Mouse (Mus musculus) embryonic facial prominence, embryonic 11.5 days (tissue): Measurements from ENCODE around the gene Brs3. TPM values are rescaled to one million over a fixed set of nuclear protein-coding genes. Genes with fewer than 3 reads are reported as not detected.

Experiments
- ATAC-seq: fragments of 200-750 bp; cut with Nextera tagmentation; replicated peaks from 2 replicates; pipeline ENCODE4 v1.8.0; 2017; ENCODE audit warnings: low read depth; ENCODE audit not compliant: insufficient number of reproducible peaks, low FRiP score, low TSS enrichment
- DNase-seq: peaks from one replicate; pipeline ENCODE4 v3.0.0-alpha.2; 2015; ENCODE audit warnings: low spot score
- H3K27ac ChIP-seq: fragments of 300-500 bp; sonication (generic); replicated peaks from 2 replicates; pipeline ENCODE4 v1.5.1; 2014; ENCODE audit warnings: mild to moderate bottlenecking, low read depth, low read length, control low read depth
- H3K27me3 ChIP-seq: fragments of 300-500 bp; sonication (generic); 2 replicates; pipeline ENCODE4 v1.6.1; 2014; ENCODE audit warnings: mild to moderate bottlenecking, low read length, moderate library complexity, mixed read lengths; ENCODE audit not compliant: control insufficient read depth, insufficient read depth
- H3K36me3 ChIP-seq: fragments of 300-500 bp; sonication (generic); replicated peaks from 2 replicates; pipeline ENCODE4 v1.6.1; 2014; ENCODE audit warnings: low read depth, mild to moderate bottlenecking, low read length, moderate library complexity, mixed read lengths; ENCODE audit not compliant: control insufficient read depth, insufficient read depth
- H3K4me1 ChIP-seq: fragments of 300-500 bp; sonication (generic); 2 replicates; pipeline ENCODE4 v1.6.1; 2014; ENCODE audit warnings: low read length, mixed read lengths; ENCODE audit not compliant: control insufficient read depth, insufficient read depth
- H3K4me2 ChIP-seq: fragments of 300-500 bp; sonication (generic); 2 replicates; pipeline ENCODE4 v1.6.1; 2014; ENCODE audit warnings: low read depth, mild to moderate bottlenecking, control low read depth, low read length, moderate library complexity
- H3K4me3 ChIP-seq: fragments of 300-500 bp; sonication (generic); 2 replicates; pipeline ENCODE4 v1.5.1; 2014; ENCODE audit warnings: low read depth, low read length, control low read depth
- H3K9ac ChIP-seq: fragments of 300-500 bp; sonication (generic); replicated peaks from 2 replicates; pipeline ENCODE4 v1.6.1; 2014; ENCODE audit warnings: mild to moderate bottlenecking, control low read depth, low read length
- H3K9me3 ChIP-seq: fragments of 300-500 bp; sonication (generic); replicated peaks from 2 replicates; pipeline ENCODE4 v1.6.1; 2016; ENCODE audit warnings: mild to moderate bottlenecking, low read length, inconsistent platforms, mixed read lengths; ENCODE audit not compliant: control insufficient read depth
- WGBS: fragments of 180-500 bp; shearing (Covaris S2); extraction: QIAGEN DNeasy Blood & Tissue Kit; methylation state at CpG from one replicate; pipeline ENCODE4 v1.1.7; 2014; 5-methylcytosine and 5-hydroxymethylcytosine counted together
- polyA plus RNA-seq: library from polyadenylated mRNA; unstranded; fragments of >200 nt; fragmentation: Nextera tagmentation; extraction: Ambion mirVana; gene quantifications from 2 replicates; pipeline ENCODE4 v1.2.1, GENCODE M21; 2014

The Brs3 gene
- polyA plus RNA-seq = not detected in 2 replicates

DNA sequence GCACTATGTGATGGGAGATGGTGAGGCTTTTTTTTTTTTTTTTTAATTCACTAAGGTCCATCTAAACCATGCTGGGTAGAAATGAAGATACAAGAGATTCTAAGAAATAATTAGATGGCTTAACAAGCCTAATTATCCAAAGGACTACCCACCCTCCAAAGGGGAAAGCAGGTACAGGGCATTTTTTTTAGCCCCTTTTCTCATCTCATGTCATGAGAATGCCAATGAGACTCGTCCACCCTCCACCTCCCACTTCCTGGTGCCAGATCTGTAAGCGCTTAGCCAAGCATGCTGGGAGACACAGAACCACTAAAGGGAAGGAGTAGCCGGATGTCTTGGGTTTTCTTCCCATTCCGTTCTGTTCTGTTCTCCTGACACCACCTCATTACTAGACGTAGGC lies at the start of gene Brs3:
Gene Brs3 (plus strand): TSS at position 301 of the 400 bp plus-strand sequence.
- H3K4me1 ChIP-seq = no peaks in the 10 kb centered on the region
- no peaks in the 10 kb centered on the region for H3K36me3 ChIP-seq
- H3K4me3 ChIP-seq = no peak within 1 kb of the TSS
- no peak within 1 kb of the TSS for H3K4me2 ChIP-seq
- H3K9me3 ChIP-seq = no peaks in the 10 kb centered on the region
- H3K27me3 ChIP-seq = no peaks in the 10 kb centered on the region
- no peak within 1 kb of the TSS for H3K27ac ChIP-seq
- 78% methylated on average over 5 of the region's 5 CpGs for WGBS
- DNase-seq (no peak), ATAC-seq (no peak)
- no peak within 1 kb of the TSS for H3K9ac ChIP-seq

DNA sequence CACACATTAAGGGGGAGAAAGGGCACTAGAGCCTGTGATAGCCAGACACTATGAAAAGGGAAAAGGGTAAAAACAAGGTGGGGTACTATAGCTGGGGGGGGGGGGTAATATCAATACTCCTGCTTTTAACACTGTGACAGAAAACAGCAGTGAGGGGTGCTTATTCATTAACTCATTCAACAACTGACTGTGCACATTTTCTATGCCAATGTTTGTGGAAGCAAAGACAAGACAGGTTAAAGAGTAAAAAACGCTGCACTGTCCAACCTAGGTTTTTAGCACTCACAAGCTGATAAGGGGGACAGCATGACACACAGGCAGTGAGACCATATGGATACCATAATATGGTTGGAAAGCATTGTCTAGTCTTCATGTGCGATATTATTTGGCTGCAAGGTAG lies 30.0 kb upstream of the Brs3 start:
- Histone ChIP-seq H3K4me2 (no peak overlapping the region), H3K36me3 (no peaks in the 10 kb centered on the region), H3K9ac (no peak overlapping the region), H3K27me3 (no peaks in the 10 kb centered on the region), H3K4me1 (no peaks in the 10 kb centered on the region), H3K9me3 (no peaks in the 10 kb centered on the region), H3K4me3 (no peak overlapping the region), H3K27ac (no peak overlapping the region)
- WGBS = 71% methylated on average over 2 of the region's 2 CpGs
- ATAC-seq = no peak
- no peak for DNase-seq

DNA sequence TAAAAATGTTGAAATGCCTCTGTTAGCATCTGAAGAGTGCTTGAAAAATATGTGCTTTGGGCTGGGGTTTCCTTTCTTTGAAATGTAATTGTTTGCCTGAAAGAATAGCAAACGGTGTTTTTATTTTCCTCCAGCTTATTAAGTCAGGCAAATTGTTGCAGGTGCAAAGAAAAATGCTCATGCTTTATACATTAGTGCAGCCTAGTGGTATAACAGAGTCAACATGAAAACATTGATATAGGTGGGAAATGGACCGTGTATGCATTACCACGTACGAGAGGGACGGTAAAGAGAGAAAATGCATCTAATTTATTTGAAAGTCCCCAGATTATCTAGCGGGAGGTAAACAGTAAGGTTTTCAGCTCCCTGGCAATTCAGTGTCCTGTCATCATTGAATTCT lies 995 bp downstream of the Brs3 start:
- Histone ChIP-seq H3K4me2 (no peak overlapping the region), H3K9me3 (no peaks in the 10 kb centered on the region), H3K27ac (no peak overlapping the region), H3K4me3 (no peak overlapping the region), H3K4me1 (no peaks in the 10 kb centered on the region), H3K36me3 (no peaks in the 10 kb centered on the region), H3K9ac (no peak overlapping the region), H3K27me3 (no peaks in the 10 kb centered on the region)
- ATAC-seq (no peak), DNase-seq (no peak)
- 83% methylated on average over 6 of the region's 6 CpGs for WGBS

DNA sequence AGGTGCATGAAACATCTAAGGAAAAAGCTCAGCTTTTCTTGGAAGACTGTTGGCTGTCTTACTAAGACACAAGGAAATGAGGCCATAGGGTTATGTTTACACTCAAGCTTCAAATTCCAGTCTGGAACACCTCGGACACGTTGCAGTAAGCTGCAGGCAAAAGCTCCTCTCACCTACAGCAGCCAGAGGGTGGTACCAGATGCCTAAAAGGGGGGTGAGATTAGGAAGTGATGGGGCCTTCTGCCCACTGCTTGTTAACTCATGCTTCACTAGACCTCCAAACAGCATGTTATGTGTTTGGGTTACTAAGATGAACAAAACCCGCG lies 9.9 kb downstream of the Brs3 start:
- Histone ChIP-seq H3K27me3 (no peaks in the 10 kb centered on the region), H3K36me3 (no peaks in the 10 kb centered on the region), H3K4me3 (peak overlapping the region; percentile 54), H3K9ac (peak overlapping the region; percentile 70), H3K4me2 (peak overlapping the region; percentile 30), H3K4me1 (no peaks in the 10 kb centered on the region), H3K9me3 (no peaks in the 10 kb centered on the region), H3K27ac (peak overlapping the region; percentile 84; the same call in 1 of the 2 replicates)
- ATAC-seq (peak; percentile 76; the same call in 1 of the 2 replicates), DNase-seq (no peak)
- 10% methylated on average over 4 of the region's 4 CpGs for WGBS

DNA sequence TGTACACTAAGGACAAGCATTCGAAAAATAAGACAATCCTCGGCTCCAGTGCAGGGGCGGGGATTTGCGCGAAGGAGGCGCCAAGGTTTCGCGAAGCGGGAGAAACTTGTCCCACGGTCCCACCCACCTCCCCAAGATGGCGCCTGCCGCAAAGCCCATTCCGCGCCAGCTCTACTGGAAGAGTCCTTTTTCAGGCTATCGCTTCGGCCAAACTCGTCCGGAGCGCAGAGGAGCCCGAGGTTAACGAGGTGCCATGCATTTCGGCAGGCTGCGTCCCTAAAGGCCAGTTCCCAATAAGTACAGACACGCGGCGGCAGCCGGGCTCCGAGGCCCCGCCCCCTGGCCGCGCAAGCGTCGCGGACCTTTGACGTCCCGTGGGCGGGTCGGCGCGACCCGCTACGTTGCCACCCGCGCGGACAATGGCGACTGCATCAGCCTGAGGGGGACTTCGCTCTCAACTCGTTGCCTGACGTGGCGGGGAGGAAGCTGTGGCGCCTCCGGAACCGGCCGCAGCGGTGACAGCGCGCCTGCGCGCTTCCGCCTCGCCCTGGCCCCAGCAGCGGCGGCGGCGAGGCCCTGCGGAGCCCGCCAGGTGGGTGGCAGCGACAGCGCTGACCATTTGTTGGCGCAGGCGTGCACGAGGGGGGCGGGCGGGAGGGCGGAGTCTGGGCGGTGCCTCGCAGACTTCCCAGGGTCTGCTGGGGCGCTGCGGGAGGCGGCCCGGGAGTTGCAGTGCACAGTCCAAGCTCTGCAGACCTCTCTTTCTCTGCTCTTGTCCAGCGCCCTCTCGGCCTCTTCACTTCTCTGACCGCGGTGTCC lies 10.5 kb downstream of the Brs3 start, which contains the start of gene Htatsf1:
Gene Htatsf1 (plus strand): TSS at position 410 of the 819 bp plus-strand sequence.
- WGBS = 16% methylated on average over 67 of the region's 85 CpGs
- H3K4me1 ChIP-seq = no peaks in the 10 kb centered on the region
- H3K9ac ChIP-seq = peak within 1 kb of the TSS; percentile 70
- ATAC-seq (peak; percentile 96), DNase-seq (peak; percentile 78)
- no peaks in the 10 kb centered on the region for H3K9me3 ChIP-seq
- H3K4me3 ChIP-seq = peak within 1 kb of the TSS; percentile 54
- no peaks in the 10 kb centered on the region for H3K27me3 ChIP-seq
- no peaks in the 10 kb centered on the region for H3K36me3 ChIP-seq
- H3K27ac ChIP-seq = peak within 1 kb of the TSS; percentile 84
- peak within 1 kb of the TSS; percentile 47 for H3K4me2 ChIP-seq

DNA sequence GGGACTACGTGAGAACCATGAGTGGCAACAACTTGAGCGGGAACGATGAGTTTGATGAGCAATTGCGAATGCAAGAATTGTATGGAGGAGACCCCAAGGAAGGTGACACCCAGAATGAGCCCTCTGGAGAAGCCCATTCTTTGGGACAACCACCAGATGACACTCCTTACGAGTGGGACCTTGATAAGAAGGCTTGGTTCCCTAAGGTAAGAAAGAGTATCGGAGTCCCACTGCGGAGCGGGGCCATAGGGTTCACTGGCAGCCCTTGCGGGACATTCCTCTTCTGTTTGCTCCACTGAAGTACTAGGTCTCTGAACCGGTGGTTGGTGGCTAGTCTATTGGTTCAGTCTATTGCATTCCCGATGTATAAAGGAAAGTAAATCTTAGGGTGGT lies 11.1 kb downstream of the Brs3 start:
- Histone ChIP-seq H3K4me2 (peak overlapping the region; percentile 47), H3K9ac (peak overlapping the region; percentile 50), H3K4me3 (peak overlapping the region; percentile 54), H3K27me3 (no peaks in the 10 kb centered on the region), H3K36me3 (no peaks in the 10 kb centered on the region), H3K27ac (peak overlapping the region; percentile 84), H3K4me1 (no peaks in the 10 kb centered on the region), H3K9me3 (no peaks in the 10 kb centered on the region)
- ATAC-seq = no peak
- no peak for DNase-seq
- WGBS = 30% methylated on average over 11 of the region's 11 CpGs

DNA sequence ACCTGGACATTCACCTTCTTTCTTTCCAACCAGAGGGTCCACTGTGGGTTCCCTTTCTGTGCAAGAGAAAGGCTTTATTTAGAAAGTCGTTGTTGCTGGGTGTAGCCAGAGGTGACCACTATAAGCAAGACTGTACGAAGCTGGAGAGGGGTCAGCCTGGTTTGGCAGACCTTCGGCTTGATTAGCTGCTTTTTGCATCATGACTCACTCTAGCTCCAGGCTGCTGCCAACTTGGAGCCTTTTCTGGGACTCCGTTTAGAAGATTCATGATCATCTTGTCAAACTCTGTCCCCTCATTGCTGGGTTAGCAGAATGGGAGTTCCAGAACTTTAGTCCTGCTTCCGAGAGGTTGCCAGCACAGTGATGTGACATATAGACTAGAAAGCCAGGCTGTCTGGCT lies 38.6 kb downstream of the Brs3 start:
- Histone ChIP-seq H3K4me3 (no peak overlapping the region), H3K27ac (no peak overlapping the region), H3K4me2 (no peak overlapping the region), H3K36me3 (no peaks in the 10 kb centered on the region), H3K9me3 (no peaks in the 10 kb centered on the region), H3K9ac (no peak overlapping the region), H3K27me3 (no peaks in the 10 kb centered on the region), H3K4me1 (no peaks in the 10 kb centered on the region)
- DNase-seq = no peak
- 78% methylated on average over 5 of the region's 5 CpGs for WGBS
- no peak for ATAC-seq

DNA sequence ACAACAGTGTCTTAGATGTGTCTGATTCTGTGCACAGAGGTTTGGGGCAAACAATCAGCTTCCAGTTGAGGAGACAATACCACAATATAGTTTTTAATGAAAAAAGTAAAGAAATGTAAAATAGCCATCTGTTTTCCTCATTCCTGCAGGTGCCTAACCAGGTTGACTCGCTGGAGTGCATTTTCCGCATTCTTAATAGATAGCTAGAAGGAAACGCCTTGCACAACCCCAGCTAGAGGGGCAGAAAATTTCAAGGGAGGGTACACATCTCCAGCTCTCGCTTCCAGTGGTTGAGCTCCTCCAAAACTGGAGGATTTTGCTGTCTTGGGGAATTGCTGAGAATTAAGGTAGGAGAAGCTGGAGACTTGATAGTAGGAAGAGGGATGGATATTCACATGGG lies 44.9 kb downstream of the Brs3 start, which contains the start of gene Vgll1:
Gene Vgll1 (plus strand): TSS at position 301 of the 400 bp plus-strand sequence.
- 89% methylated on average over 4 of the region's 4 CpGs for WGBS
- H3K4me1 ChIP-seq = no peaks in the 10 kb centered on the region

More for the DNA sequence above, 44.9 kb downstream of the Brs3 start, which contains the start of gene Vgll1:
- Histone ChIP-seq H3K27me3 (no peaks in the 10 kb centered on the region), H3K9ac (no peak within 1 kb of the TSS), H3K9me3 (no peaks in the 10 kb centered on the region), H3K4me3 (no peak within 1 kb of the TSS), H3K27ac (no peak within 1 kb of the TSS), H3K36me3 (no peaks in the 10 kb centered on the region), H3K4me2 (no peak within 1 kb of the TSS)
- DNase-seq (no peak), ATAC-seq (no peak)
